Mouse (Mus musculus) splenic B cell, adult 2 months (primary cell): ENCODE data around the gene Csrp1.

Experiments
- DNase-seq: peaks from one replicate; pipeline ENCODE4 v3.0.0-alpha.2; 2011; ENCODE audit warnings: low read depth, low spot score
- H3K27me3 ChIP-seq: 2 replicates; pipeline ENCODE4 v1.6.1; 2012; ENCODE audit warnings: mild to moderate bottlenecking, low read length, moderate library complexity, mixed read lengths; ENCODE audit not compliant: control insufficient read depth, poor library complexity, insufficient read depth, severe bottlenecking
- H3K36me3 ChIP-seq: 2 replicates; pipeline ENCODE4 v1.6.1; 2012; ENCODE audit warnings: mild to moderate bottlenecking, low read length, moderate library complexity, mixed read lengths; ENCODE audit not compliant: control insufficient read depth, poor library complexity, insufficient read depth, severe bottlenecking

The Csrp1 gene

GRCm38 (mm10) chr1:135719983-135720382 lies at the start of gene Csrp1:
TSS of gene Csrp1 (plus strand) at chr1:135720061.
- no peak for DNase-seq
- Histone ChIP-seq H3K36me3 (no peaks in the 10 kb centered on the region), H3K27me3 (no peaks in the 10 kb centered on the region)

GRCm38 (mm10) chr1:135670397-135671130 lies 49.3 kb upstream of the Csrp1 start:
- DNase-seq: peak; percentile 76
- Histone ChIP-seq H3K36me3 (no peaks in the 10 kb centered on the region), H3K27me3 (no peaks in the 10 kb centered on the region)

DNA sequence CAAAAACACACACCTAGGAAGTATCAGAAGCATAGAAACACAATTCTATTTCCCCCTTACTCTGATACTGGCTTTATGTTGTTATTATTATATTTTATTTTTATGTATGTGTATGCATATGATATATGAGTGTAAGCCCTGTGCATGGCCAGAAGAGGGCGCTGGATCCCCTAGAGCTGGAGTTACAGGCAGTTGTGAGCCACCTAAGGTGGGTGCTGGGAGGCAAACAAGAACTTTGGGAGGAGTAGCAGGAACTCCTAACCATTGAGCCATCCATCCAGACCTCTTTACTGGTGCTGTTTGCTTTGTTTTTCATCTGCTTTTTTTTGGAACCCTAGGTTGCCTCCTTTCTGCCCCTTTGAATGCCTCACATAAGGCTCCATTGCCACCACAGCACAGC lies 48.5 kb upstream of the Csrp1 start:
- DNase-seq: no peak
- H3K36me3 ChIP-seq: no peaks in the 10 kb centered on the region

GRCm38 (mm10) chr1:135671956-135672355 lies 47.9 kb upstream of the Csrp1 start:
- no peak for DNase-seq

More for the DNA sequence above, 48.5 kb upstream of the Csrp1 start:
- H3K27me3 ChIP-seq: no peaks in the 10 kb centered on the region

DNA sequence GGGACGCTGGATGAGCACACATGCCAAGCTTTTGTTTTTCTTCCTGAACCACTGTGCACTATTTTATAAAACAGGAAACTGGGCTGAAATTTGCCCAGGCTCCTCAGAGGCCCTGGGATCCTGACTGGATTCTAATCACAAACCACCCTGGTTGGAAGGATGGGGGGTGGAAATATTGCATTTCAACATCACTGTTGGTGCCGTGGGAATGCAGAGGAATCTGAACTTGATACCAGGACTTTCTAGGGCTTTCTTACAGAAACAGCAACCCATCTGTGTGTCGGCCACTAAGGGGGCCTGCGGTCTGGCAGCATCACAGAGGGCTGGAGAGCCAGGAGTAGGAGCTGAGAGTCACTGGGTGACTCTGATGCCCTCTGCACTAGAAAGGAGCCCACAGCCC lies 47.5 kb upstream of the Csrp1 start:
- Histone ChIP-seq H3K36me3 (no peaks in the 10 kb centered on the region), H3K27me3 (no peaks in the 10 kb centered on the region)
- no peak for DNase-seq

More at GRCm38 (mm10) chr1:135671956-135672355, 47.9 kb upstream of the Csrp1 start:
- Histone ChIP-seq H3K36me3 (no peaks in the 10 kb centered on the region), H3K27me3 (no peaks in the 10 kb centered on the region)

GRCm38 (mm10) chr1:135673423-135673822 lies 46.4 kb upstream of the Csrp1 start:
- no peaks in the 10 kb centered on the region for H3K36me3 ChIP-seq
- no peak for DNase-seq
- H3K27me3 ChIP-seq: no peaks in the 10 kb centered on the region

GRCm38 (mm10) chr1:135675449-135676129 lies 44.3 kb upstream of the Csrp1 start:
- DNase-seq: no peak
- no peaks in the 10 kb centered on the region for H3K36me3 ChIP-seq
- no peaks in the 10 kb centered on the region for H3K27me3 ChIP-seq

- no peak for DNase-seq
- H3K36me3 ChIP-seq: no peaks in the 10 kb centered on the region
- no peaks in the 10 kb centered on the region for H3K27me3 ChIP-seq
Observed at GRCm38 (mm10) chr1:135676247-135676646, 43.6 kb upstream of the Csrp1 start.

DNA sequence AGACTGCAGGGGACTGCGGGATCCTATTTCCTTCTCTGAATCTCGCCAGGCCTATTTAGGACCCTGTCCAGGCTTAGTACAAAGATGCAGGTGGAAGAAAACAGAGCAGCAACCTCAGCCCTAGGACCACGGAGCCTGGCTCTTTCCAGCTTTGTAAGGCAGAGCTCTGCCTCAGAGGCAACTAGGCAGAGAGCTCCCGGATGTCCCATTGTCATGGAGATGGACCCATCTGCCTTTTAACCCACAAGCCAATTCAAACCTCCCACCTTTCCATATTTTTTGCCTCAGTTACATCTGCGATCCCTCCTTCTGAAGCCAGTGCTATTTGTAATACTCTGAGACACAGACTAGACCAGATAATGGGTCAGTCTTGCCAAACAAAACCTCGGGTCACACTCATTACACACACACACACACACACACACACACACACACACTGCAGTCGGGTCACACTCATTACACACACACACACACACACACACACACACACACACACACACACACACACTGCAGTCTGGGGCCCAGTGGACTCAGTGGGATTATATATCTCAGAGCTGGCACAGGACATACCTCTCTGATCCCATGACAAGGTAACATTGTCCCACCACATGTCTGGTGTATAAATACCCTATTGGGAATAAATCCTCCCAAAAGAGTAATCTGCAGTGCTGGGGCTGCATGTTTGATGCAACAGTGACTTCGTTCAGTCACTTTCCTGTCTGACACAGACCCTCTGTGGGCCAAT lies 42.8 kb upstream of the Csrp1 start:
- DNase-seq: no peak
- no peaks in the 10 kb centered on the region for H3K27me3 ChIP-seq
- H3K36me3 ChIP-seq: no peaks in the 10 kb centered on the region

DNA sequence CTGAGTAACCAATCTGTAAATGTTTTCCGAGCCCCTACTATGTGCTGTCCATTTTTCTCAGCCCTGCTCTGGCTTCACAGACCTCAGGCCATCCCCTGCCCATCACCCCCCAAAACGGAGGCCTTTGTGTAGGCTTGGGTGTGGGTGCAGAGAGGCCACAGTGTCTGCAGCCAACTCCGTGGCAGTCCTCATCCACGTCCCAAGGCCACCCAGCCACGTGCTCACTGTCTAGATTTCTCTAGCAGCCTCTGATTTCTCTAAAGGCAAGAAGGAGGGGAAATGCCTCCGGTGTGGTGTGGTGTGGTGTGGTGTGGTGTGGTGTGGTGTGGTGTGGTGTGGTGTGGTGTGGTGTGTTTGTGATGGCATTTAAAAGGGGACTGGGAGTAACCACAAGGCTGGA lies 41.7 kb upstream of the Csrp1 start:
- Histone ChIP-seq H3K36me3 (no peaks in the 10 kb centered on the region), H3K27me3 (no peaks in the 10 kb centered on the region)
- DNase-seq: no peak

GRCm38 (mm10) chr1:135680716-135681115 lies 39.1 kb upstream of the Csrp1 start:
- DNase-seq: peak; percentile 66
- Histone ChIP-seq H3K36me3 (no peaks in the 10 kb centered on the region), H3K27me3 (no peaks in the 10 kb centered on the region)

GRCm38 (mm10) chr1:135681122-135681521 lies 38.7 kb upstream of the Csrp1 start:
- no peaks in the 10 kb centered on the region for H3K36me3 ChIP-seq
- no peak for DNase-seq
- no peaks in the 10 kb centered on the region for H3K27me3 ChIP-seq

- no peak for DNase-seq
- Histone ChIP-seq H3K36me3 (no peaks in the 10 kb centered on the region), H3K27me3 (peaks cover 3% of the 10 kb centered on the region)
Observed at GRCm38 (mm10) chr1:135684895-135685294, 35.0 kb upstream of the Csrp1 start.

DNA sequence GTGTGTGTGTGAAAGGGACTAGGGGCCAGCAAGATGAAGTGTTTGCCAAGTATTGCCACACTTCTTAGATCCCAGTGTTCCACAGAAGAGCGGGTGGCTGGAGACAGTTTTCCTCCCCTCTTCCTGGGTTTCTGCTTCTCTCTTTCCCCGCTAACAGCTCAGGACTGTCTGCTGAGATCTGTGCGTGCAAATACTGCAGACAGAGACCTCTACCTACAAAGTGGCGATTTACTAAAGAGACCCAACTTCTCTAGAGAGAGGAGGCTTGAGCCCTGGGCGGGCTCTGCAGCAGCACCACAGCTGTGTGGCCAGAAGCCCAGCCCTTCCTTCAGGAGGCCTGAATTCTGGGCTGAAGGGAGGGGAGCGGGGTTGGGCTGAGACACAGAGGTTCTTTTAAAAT lies 34.5 kb upstream of the Csrp1 start:
- DNase-seq: no peak
- Histone ChIP-seq H3K27me3 (peaks cover 3% of the 10 kb centered on the region), H3K36me3 (no peaks in the 10 kb centered on the region)
